Mouse (Mus musculus): ENCODE data around the gene Cox16.

Gene Cox16

GRCm38 (mm10) chr12:81324116-81324515 is 160.8 kb downstream of the Cox16 start:
- no peak for DNase-seq (ENCODE audit: low read depth)

DNA sequence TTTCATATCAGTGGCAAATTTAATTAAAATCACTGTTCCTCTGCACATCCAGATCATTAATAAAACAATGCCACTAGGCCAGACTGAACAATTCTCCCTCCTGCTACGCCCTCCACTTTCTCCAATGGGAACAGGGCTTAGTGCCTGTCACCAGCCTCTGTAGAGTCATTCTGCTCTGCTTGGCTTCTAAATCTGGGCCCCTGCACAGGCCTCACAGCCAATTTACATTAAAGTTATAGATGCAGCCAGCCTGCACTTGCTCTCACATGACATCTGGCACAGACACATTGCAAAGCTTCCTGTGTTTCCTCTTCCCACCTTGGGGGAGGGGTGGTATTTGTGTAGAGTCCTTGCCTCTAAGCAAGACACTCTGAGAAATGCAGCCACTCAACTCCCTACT is 163.9 kb downstream of the Cox16 start:
- DNase-seq (ENCODE audit: low read depth) = no peak

DNA sequence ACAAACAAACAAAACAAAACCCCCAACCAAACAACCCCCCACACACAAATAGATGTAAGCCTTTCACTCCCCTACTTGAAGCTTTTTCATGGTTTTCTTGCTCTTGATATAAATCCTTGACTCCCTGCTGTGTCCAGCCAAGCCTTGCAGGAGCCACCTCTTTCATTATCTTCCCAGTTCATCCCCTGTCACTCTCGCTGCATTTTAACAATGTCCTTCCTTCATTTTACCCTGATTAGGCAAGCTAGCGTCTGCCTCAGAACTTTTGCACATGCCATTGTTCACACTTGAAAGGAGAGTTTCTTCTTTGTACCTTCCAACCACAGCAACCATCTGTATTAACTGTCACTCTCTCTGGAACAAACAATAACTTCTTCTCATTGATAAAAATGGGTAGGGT is 167.1 kb downstream of the Cox16 start:
- no peak for DNase-seq (ENCODE audit: low read depth)

DNA sequence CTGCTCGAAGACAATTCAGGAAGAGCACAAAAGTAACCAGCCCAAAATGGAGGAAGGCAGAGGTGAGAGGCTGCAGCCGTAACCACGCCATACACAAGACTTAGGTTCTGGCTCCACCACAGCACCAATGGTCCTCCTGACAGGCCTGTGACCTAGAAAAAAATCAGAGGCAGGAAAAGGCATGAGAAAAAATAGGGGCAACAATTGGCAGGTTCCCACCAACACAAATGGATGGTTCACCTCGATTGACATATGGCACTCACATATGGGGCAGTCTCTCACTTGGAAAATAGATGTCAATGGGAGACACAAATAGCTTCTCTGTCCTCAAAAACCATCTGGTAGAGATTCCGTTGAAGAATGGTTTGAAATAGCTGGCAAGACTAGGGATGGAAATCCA is 169.0 kb downstream of the Cox16 start:
- no peak for DNase-seq (ENCODE audit: low read depth)
